Mouse (Mus musculus): ENCODE data around the gene Mtor. TPM values are rescaled to one million over a fixed set of nuclear protein-coding genes. Genes with fewer than 3 reads are reported as not detected.

Gene Mtor
- polyA plus RNA-seq, 1 experiment from 2014 or later = 15.4 TPM

DNA sequence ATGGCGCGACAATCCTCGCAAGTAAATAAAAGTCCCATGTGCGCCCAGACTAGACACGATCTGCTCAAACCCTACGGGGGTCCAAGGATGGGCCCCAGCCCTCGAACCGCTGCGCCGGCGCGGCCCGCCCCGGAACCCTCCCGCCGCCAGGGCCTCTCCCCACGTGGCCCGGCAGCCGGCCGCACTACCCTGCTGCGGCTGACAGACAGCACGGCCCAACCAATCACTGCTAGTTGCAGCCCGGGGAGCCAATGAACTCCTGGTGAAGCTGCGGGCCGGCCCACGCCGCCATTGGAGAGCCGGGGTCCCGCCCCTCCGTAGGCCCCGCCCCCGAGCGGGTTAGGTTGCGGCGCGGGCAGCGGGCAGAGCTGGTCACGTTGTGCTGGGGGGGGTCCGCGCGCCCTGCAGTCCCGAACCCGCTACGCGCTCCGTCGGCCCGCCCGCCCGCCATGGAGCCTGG is 142.8 kb downstream of the Mtor start, which contains the start of gene Srm:
TSS of gene Srm (plus strand) at position 333 of the 460 bp plus-strand sequence.
- peak; percentile 98 for DNase-seq (ENCODE audit: low spot score)
- H3K4me2 ChIP-seq (replicated peaks; ENCODE audit: low read depth) = peak within 1 kb of the TSS; percentile 97
- no peaks in the 10 kb centered on the region for H3K27me3 ChIP-seq (ENCODE audit: control insufficient read depth, insufficient read depth, low read length)
- H3K4me3 ChIP-seq (ENCODE audit: low read depth, low read length) = peak within 1 kb of the TSS; percentile 88
- no peak for TF ChIP-seq CTCF (IDR thresholded peaks at IDR 0.05; ENCODE audit: low read depth)
- peak; percentile 75 for TF ChIP-seq EP300 (optimal IDR thresholded peaks at IDR 0.05)
- H3K36me3 ChIP-seq (ENCODE audit: control insufficient read depth, insufficient read depth, low read length) = peaks cover 18% of the 10 kb centered on the region
- H3K27ac ChIP-seq (replicated peaks) = peak within 1 kb of the TSS; percentile 65
- WGBS = under 1% methylated on average over 37 of the region's 50 CpGs
- 0 out of 2 replicates have a peak, but pooled peaks cover 4% of the 10 kb centered on the region for H3K4me1 ChIP-seq (replicated peaks; ENCODE audit: control insufficient read depth, insufficient read depth)
- peak within 1 kb of the TSS; percentile 84 for H3K9ac ChIP-seq (ENCODE audit: low read length)
- no peaks in the 10 kb centered on the region for H3K9me3 ChIP-seq (ENCODE audit: control insufficient read depth, low read length)
- peak; percentile 99 for ATAC-seq (ENCODE audit: low FRiP score, low TSS enrichment)

DNA sequence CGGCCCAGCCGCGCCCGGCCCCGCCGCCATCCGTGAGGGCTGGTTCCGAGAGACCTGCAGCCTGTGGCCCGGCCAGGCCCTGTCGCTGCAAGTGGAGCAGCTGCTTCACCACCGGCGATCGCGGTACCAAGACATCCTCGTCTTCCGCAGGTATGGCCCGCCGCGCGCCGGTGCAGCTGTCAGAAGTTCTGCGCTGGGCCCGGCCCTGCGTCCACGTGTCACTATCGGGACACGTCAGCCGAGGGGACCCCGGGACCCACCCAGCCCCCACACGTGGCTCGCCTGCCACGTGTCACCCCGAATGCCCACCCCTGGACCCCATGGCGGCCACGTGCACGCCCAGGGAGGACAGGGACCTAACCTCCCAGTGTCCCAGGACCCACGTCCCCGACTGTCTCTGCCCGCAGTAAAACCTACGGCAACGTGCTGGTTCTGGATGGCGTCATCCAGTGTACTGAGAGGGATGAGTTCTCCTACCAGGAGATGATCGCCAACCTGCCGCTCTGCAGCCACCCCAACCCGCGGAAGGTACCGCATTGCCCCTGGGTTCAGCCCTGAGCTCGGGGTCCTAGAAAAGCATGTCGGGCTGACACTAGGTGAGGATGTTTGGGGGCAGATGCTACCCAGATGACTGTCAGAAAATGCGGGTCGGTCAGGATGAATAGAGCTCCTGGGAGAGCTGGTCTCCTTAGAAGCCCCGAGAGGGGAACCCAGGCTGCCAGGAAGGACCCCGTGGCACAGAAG is 143.4 kb downstream of the Mtor start:
- peak overlapping the region; percentile 65; the same call in 1 of the 2 replicates for H3K27ac ChIP-seq (replicated peaks)
- TF ChIP-seq CTCF (IDR thresholded peaks at IDR 0.05; ENCODE audit: low read depth) = no peak
- no peak for TF ChIP-seq EP300 (optimal IDR thresholded peaks at IDR 0.05)

DNA sequence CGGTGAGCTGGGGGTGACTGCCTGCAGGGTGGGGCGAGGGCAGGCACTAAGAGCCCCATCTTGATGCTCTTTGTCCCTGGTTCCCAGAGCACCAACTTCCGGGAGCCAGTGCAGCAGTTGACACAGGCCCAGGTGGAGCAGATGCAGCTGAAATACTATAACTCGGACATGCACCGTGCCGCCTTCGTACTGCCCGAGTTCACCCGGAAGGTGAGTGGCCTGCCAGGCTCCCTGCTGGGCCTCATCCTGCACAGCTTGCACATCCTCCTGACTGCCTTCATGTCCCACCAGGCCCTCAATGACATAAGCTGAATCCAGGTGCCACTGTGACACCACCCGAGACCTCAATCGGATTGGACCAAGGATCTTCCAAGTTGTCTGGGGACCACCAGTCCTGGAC is 145.6 kb downstream of the Mtor start:
- Histone ChIP-seq H3K4me3 (ENCODE audit: low read depth, low read length) (no peak overlapping the region), H3K4me1 (replicated peaks; ENCODE audit: control insufficient read depth, insufficient read depth) (0 out of 2 replicates have a peak, but pooled peaks cover 4% of the 10 kb centered on the region), H3K4me2 (replicated peaks; ENCODE audit: low read depth) (no peak overlapping the region), H3K36me3 (ENCODE audit: control insufficient read depth, insufficient read depth, low read length) (peaks cover 22% of the 10 kb centered on the region), H3K9me3 (ENCODE audit: control insufficient read depth, low read length) (no peaks in the 10 kb centered on the region), H3K27me3 (ENCODE audit: control insufficient read depth, insufficient read depth, low read length) (no peaks in the 10 kb centered on the region), H3K27ac (replicated peaks) (no peak overlapping the region), H3K9ac (ENCODE audit: low read length) (no peak overlapping the region)
- 92% methylated on average over 11 of the region's 11 CpGs for WGBS
- TF ChIP-seq EP300 (optimal IDR thresholded peaks at IDR 0.05) (no peak), CTCF (IDR thresholded peaks at IDR 0.05; ENCODE audit: low read depth) (no peak)
- DNase-seq (ENCODE audit: low spot score) (no peak), ATAC-seq (ENCODE audit: low FRiP score, low TSS enrichment) (no peak)

More for the DNA sequence above, 143.4 kb downstream of the Mtor start:
- peak overlapping the region; percentile 97 for H3K4me2 ChIP-seq (replicated peaks; ENCODE audit: low read depth)
- H3K9me3 ChIP-seq (ENCODE audit: control insufficient read depth, low read length) = no peaks in the 10 kb centered on the region
- peaks cover 22% of the 10 kb centered on the region for H3K36me3 ChIP-seq (ENCODE audit: control insufficient read depth, insufficient read depth, low read length)
- H3K4me1 ChIP-seq (replicated peaks; ENCODE audit: control insufficient read depth, insufficient read depth) = 0 out of 2 replicates have a peak, but pooled peaks cover 4% of the 10 kb centered on the region
- DNase-seq (ENCODE audit: low spot score) (no peak), ATAC-seq (ENCODE audit: low FRiP score, low TSS enrichment) (peak; percentile 17)
- no peaks in the 10 kb centered on the region for H3K27me3 ChIP-seq (ENCODE audit: control insufficient read depth, insufficient read depth, low read length)
- under 1% methylated on average over 53 of the region's 53 CpGs for WGBS
- H3K9ac ChIP-seq (ENCODE audit: low read length) = peak overlapping the region; percentile 84
- peak overlapping the region; percentile 88 for H3K4me3 ChIP-seq (ENCODE audit: low read depth, low read length)

DNA sequence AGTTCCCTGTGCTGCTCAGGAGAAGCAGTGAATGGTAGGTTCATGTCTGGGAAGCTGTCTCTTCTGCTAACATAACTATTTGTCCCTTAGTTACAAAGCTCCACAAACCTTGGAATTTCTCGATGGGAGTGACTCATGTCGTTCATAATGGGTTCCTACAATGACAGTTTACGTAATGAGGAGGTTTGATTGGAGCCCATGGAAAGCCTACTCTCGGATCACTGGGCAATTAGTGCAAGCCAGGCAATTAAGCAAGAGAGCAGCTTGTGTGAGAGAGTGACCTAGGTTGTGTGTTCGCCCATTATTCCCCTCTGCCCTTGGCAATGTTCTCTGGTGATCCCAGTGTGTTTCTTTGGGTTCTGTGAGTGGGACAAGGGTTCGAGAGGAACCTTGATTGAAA is 147.5 kb downstream of the Mtor start:
- no peak for ATAC-seq (ENCODE audit: low FRiP score, low TSS enrichment)
- DNase-seq (ENCODE audit: low spot score) = no peak
- H3K9me3 ChIP-seq (ENCODE audit: control insufficient read depth, low read length) = no peaks in the 10 kb centered on the region
- H3K4me2 ChIP-seq (replicated peaks; ENCODE audit: low read depth) = no peak overlapping the region
- no peak overlapping the region for H3K27ac ChIP-seq (replicated peaks)
- TF ChIP-seq CTCF (IDR thresholded peaks at IDR 0.05; ENCODE audit: low read depth) (no peak), EP300 (optimal IDR thresholded peaks at IDR 0.05) (no peak)
- H3K4me3 ChIP-seq (ENCODE audit: low read depth, low read length) = no peak overlapping the region
- H3K27me3 ChIP-seq (ENCODE audit: control insufficient read depth, insufficient read depth, low read length) = no peaks in the 10 kb centered on the region
- WGBS = 75% methylated on average over 6 of the region's 6 CpGs
- H3K36me3 ChIP-seq (ENCODE audit: control insufficient read depth, insufficient read depth, low read length) = peaks cover 22% of the 10 kb centered on the region
- H3K9ac ChIP-seq (ENCODE audit: low read length) = no peak overlapping the region
- 0 out of 2 replicates have a peak, but pooled peaks cover 4% of the 10 kb centered on the region for H3K4me1 ChIP-seq (replicated peaks; ENCODE audit: control insufficient read depth, insufficient read depth)

DNA sequence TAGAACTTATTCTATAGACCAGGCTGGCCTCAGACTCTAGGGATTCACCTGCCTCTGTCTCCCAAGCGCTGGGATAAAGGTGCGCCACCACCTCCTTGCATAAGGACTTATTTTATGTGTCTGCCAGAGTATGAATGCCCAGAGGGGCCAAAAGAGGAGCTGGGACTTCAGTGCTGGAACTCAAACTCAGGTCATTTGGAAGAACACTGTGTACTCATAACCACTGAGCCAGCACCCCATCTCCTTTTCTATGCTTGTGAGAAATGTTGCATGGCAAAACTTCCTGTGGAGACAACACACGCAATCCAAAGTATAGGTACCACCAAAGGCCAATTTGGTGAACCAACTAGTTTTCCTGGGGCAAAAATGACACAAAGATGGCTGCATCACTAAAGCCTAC is 148.3 kb downstream of the Mtor start:
- no peak overlapping the region for H3K4me3 ChIP-seq (ENCODE audit: low read depth, low read length)
- DNase-seq (ENCODE audit: low spot score) (no peak), ATAC-seq (ENCODE audit: low FRiP score, low TSS enrichment) (no peak)
- no peaks in the 10 kb centered on the region for H3K9me3 ChIP-seq (ENCODE audit: control insufficient read depth, low read length)
- H3K36me3 ChIP-seq (ENCODE audit: control insufficient read depth, insufficient read depth, low read length) = peaks cover 22% of the 10 kb centered on the region
- no peak overlapping the region for H3K27ac ChIP-seq (replicated peaks)
- H3K9ac ChIP-seq (ENCODE audit: low read length) = no peak overlapping the region
- TF ChIP-seq CTCF (IDR thresholded peaks at IDR 0.05; ENCODE audit: low read depth) (no peak), EP300 (optimal IDR thresholded peaks at IDR 0.05) (no peak)
- WGBS = 99% methylated on average over 3 of the region's 3 CpGs
- no peak overlapping the region for H3K4me2 ChIP-seq (replicated peaks; ENCODE audit: low read depth)
- no peaks in the 10 kb centered on the region for H3K27me3 ChIP-seq (ENCODE audit: control insufficient read depth, insufficient read depth, low read length)
- 0 out of 2 replicates have a peak, but pooled peaks cover 4% of the 10 kb centered on the region for H3K4me1 ChIP-seq (replicated peaks; ENCODE audit: control insufficient read depth, insufficient read depth)

DNA sequence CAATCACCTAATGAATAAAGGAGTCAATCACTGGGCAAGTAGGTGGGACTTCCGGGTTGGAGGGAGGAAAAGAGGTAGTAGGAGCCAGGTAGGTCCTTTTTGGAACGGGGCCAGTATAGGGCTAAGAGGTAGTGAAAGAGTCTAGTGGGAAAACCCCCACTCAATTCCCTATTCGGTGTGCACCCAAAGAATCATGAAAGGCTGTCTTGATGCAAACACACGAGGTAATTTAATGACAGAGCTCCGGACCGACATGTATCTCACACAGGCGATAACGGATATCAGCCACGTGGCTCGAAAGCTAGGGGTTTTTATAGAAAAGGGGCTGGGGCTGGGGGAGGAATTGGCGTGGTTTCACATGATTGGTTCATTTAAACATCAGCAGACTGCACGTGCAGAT is 150.4 kb downstream of the Mtor start:
- Histone ChIP-seq H3K27ac (replicated peaks) (no peak overlapping the region), H3K27me3 (ENCODE audit: control insufficient read depth, insufficient read depth, low read length) (no peaks in the 10 kb centered on the region), H3K36me3 (ENCODE audit: control insufficient read depth, insufficient read depth, low read length) (peaks cover 16% of the 10 kb centered on the region), H3K4me2 (replicated peaks; ENCODE audit: low read depth) (no peak overlapping the region), H3K4me3 (ENCODE audit: low read depth, low read length) (no peak overlapping the region), H3K9ac (ENCODE audit: low read length) (no peak overlapping the region), H3K4me1 (replicated peaks; ENCODE audit: control insufficient read depth, insufficient read depth) (no peaks in the 10 kb centered on the region), H3K9me3 (ENCODE audit: control insufficient read depth, low read length) (no peaks in the 10 kb centered on the region)
- TF ChIP-seq EP300 (optimal IDR thresholded peaks at IDR 0.05) (no peak), CTCF (IDR thresholded peaks at IDR 0.05; ENCODE audit: low read depth) (no peak)
- DNase-seq (ENCODE audit: low spot score) (no peak), ATAC-seq (ENCODE audit: low FRiP score, low TSS enrichment) (no peak)
- WGBS = 94% methylated on average over 12 of the region's 12 CpGs
